Mouse (Mus musculus): ENCODE measurements at regions not wholly inside any gene's neighbourhood (a gene's known extent, or its start where the extent isn't known, plus 50 kb on each side); places are given as distances from the start of the nearest gene placed in this dataset.

- in situ Hi-C loops (cut with MboI; ENCODE audit: unreplicated experiment in 2 of 2) = no loop called here
Measured at GRCm38 (mm10) chr7:129689464-129689863, 97.8 kb downstream of the Wdr11 start.

GRCm38 (mm10) chr7:129690868-129691267 lies 99.2 kb downstream of the Wdr11 start:
- in situ Hi-C loops (cut with MboI; ENCODE audit: unreplicated experiment in 2 of 2) = no loop called here

DNA sequence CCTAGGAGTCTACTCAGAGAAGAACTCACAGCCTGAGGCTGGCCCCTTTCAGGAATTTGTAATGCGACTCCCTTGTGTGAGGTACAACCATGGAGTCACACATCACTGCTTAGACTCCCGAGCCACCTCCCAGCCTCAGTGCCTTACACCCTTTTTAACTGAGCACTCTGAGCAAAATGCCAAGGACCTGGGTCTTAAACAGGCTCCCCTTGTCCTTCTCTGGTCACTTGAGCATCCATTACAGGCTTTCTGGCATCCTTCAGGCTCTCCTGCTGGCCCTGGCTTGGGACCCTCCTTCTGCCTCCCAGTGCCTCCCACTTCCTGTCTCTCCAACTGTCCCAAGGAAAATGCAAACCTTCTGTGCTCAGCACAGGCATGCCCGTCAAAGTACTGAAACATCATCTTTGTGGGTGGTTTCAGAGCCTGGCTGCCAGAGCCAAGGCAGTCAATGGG lies 100.0 kb downstream of the Wdr11 start:
- in situ Hi-C loops (cut with MboI; ENCODE audit: unreplicated experiment in 2 of 2) = no loop called here

- in situ Hi-C loops (cut with MboI; ENCODE audit: unreplicated experiment in 2 of 2) = no loop called here
Measured at GRCm38 (mm10) chr7:129693635-129694034, 102.0 kb downstream of the Wdr11 start.

DNA sequence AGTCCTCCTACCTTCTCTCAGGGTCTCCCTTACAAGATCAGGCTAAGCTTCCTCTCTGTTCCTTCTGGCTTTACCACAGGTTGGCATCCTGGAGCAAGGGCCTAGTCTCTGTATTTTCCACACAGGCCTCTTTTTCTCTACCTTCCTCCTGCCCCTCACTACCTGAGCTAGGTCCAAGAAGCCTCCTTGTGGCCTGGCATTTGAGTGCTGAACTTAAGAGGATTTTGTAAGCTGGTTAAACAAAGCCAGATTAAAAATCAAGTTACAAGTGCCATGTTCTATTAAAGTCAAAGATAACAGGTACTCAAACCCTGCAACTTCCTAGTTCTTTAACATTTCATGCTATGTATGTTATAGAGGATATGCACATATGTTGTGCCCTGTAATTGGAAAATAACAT lies 102.5 kb downstream of the Wdr11 start:
- in situ Hi-C loops (cut with MboI; ENCODE audit: unreplicated experiment in 2 of 2) = no loop called here

DNA sequence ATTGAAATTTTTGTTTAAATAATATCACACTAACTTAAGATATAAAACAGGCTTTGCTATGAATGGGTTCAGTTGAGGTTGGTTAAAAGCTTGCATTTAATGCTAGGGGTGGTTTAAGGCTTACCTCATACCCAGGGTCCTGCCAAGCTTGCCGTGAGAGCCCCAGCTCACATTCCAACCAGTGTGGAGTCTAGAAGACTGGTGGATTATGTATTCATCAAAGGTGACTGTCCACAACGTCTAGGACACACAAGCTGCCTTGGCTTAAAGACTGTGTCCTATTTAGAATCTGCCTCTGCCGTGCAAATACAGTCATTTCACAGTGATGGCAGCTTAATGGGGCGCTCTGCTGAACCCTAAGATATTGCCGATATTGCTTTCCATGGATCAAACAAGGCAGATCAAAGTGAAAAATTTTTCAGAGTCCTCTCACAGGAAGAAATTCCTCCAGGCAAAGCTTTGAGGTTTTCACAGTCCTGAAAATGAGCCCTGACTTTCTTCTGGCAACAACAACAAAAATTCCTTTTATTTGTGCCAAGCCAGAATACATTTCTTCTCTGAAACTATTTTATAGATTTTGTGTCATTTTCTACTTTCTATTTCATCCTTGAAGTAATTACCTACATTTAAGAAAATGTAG lies 108.4 kb downstream of the Wdr11 start:
- in situ Hi-C loops (cut with MboI; ENCODE audit: unreplicated experiment in 2 of 2) = no loop called here

DNA sequence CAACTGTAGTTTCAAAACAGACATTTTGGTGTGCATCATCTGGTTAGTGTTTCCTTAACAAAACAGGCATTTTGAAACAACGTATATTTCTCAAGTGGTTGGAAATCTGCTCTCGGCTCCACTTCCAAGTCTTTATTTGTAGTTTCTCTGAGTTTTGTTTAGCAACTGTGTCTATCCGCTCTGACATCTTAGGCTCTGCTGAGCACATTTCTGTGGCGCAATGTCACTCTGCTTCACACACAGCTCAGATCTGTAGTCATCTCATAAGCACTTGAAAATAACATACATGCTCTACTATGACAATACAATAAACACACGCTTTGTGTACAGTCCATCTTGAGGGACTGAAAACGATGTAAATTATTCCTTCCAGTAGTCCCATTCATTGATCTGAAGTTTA lies 135.9 kb downstream of the Wdr11 start:
- in situ Hi-C loops (cut with MboI; ENCODE audit: unreplicated experiment in 2 of 2) = no loop called here

DNA sequence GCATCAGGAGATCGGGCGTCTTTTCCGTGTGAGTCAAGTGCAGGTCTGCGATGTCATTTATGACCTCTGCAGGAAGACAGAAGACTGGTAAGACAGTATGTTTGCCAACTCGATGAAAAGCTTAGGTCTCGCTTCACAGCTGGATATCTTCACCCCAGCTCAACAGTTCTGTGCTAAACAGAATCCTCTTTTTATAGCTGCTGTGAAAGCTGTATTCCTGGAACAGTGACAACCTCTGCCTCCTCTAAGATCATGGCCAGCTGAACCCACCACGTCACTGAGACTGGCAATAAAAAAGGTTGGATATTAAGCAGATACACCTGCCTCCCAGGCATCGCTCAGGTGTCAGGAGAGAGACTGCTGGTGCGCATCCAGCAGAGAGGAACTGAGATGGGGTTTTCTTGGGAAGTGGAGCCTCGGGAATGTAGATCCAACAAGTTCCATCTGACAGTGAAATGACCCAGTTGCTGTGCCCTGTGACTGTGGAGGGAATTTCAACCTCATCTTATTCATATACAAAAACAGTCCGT lies 138.1 kb downstream of the Wdr11 start:
- in situ Hi-C loops (cut with MboI; ENCODE audit: unreplicated experiment in 2 of 2) = no loop called here

- in situ Hi-C loops (cut with MboI; ENCODE audit: unreplicated experiment in 2 of 2) = no loop called here
Measured at GRCm38 (mm10) chr7:129730785-129731352, 139.2 kb downstream of the Wdr11 start.

DNA sequence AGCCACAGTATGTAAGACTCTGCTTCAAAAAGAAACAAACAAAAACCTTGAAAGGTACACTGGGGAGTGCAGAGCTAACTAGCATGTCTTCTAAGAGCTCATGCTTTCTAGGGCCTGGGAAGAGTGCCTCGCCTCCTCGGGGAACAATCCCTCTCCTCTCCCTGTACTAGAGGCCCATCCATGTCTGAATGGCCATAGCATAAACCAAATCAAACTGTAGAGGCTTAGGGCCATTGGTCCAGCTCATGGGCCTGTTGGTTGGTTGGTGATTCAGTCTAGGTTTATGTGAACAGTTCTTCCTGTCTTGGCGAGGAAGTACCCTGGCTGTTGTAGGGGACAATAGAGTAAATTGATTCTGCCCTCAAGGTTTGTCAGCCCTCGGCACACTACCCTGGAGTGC lies 151.0 kb downstream of the Wdr11 start:
- in situ Hi-C loops (cut with MboI; ENCODE audit: unreplicated experiment in 2 of 2) = no loop called here

GRCm38 (mm10) chr7:129743955-129744666 lies 152.4 kb downstream of the Wdr11 start:
- in situ Hi-C loops (cut with MboI; ENCODE audit: unreplicated experiment in 2 of 2) = no loop called here

DNA sequence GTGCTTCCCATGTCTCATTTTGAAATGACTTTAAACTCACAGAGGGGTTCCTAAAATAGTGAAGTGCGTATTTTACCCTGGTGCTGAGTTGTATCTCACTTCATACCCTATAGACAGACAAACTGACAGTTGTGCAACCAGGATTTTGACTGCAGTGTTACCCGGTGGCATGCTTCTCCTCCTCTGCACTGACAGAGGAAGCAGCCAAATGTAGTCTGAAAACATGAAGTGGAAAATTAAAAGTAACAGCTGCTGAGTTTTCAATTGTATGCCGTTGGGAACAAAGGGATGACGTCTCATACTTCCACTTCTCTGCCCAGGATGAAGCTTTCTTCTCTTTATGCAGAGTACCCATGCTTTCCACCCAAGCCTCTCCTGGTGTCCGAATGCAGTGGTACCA lies 155.0 kb downstream of the Wdr11 start:
- in situ Hi-C loops (cut with MboI; ENCODE audit: unreplicated experiment in 2 of 2) = no loop called here

GRCm38 (mm10) chr7:129750936-129751335 lies 159.3 kb downstream of the Wdr11 start:
- in situ Hi-C loops (cut with MboI; ENCODE audit: unreplicated experiment in 2 of 2) = loop anchor here in 1 of 2 experiments (10.0 kb wide), 1 partner anchor 514 kb away; no protein-coding TSS in a partner anchor

- in situ Hi-C loops (cut with MboI; ENCODE audit: unreplicated experiment in 2 of 2) = loop anchor here in 1 of 2 experiments (10.0 kb wide), 1 partner anchor 510 kb away; no protein-coding TSS in a partner anchor
Measured at GRCm38 (mm10) chr7:129754737-129755136, 163.1 kb downstream of the Wdr11 start.

- in situ Hi-C loops (cut with MboI; ENCODE audit: unreplicated experiment in 2 of 2) = loop anchor here in 1 of 2 experiments (10.0 kb wide), 1 partner anchor 509 kb away; no protein-coding TSS in a partner anchor
Measured at GRCm38 (mm10) chr7:129756138-129756537, 164.5 kb downstream of the Wdr11 start.

- in situ Hi-C loops (cut with MboI; ENCODE audit: unreplicated experiment in 2 of 2) = loop anchor here in 1 of 2 experiments (10.0 kb wide), 1 partner anchor 505 kb away; no protein-coding TSS in a partner anchor
Measured at GRCm38 (mm10) chr7:129759848-129760247, 168.2 kb downstream of the Wdr11 start.

DNA sequence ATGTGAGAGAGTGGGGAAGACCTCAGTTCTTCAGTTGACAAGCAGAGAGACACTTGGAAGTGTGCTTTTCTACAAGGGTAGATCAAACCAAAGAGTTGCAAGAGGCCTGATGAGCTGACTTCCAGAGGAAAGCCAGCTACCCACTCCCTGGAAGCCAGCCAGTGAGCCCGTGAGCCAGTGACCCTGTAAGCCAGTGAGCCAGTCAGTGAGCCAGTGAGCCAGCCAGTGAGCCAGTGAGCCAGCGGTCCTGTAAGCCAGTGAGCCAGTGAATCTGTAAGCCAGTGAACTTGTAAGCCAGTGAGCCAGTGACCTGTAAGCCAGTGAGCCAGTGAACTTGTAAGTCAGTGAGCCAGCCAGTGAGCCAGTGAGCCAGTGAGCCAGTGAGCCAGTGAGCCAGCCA lies 168.7 kb downstream of the Wdr11 start:
- in situ Hi-C loops (cut with MboI; ENCODE audit: unreplicated experiment in 2 of 2) = no loop called here

DNA sequence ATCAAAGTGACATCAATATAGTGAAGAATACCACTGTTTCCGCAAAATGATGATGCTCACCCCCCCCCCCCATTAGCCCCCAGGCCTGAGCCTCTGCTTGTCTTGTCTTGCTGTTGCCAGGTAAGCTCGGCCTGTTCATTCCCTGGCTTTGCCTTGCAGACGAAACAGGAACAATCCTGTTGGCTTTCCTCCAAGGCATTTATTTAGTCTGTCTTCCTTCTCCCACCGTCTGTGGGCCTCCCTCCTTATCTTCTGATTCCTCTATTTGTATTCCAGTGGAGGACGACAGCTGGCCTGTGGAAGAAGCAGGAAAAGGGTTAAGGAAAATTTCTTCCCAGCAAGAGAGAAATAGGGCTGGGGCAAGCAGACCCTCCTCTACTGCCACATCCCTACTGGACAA lies 172.1 kb downstream of the Wdr11 start:
- in situ Hi-C loops (cut with MboI; ENCODE audit: unreplicated experiment in 2 of 2) = no loop called here

GRCm38 (mm10) chr7:129764456-129764970 lies 172.8 kb downstream of the Wdr11 start:
- in situ Hi-C loops (cut with MboI; ENCODE audit: unreplicated experiment in 2 of 2) = no loop called here

- in situ Hi-C loops (cut with MboI; ENCODE audit: unreplicated experiment in 2 of 2) = no loop called here
Measured at GRCm38 (mm10) chr7:129765681-129766080, 174.0 kb downstream of the Wdr11 start.
